Mouse (Mus musculus) liver, embryonic 14.5 days (tissue): Measurements from ENCODE around the gene Ssr1.

Experiments
- CTCF ChIP-seq: IDR thresholded peaks from 2 replicates; pipeline ENCODE4 v1.5.1; 2016; ENCODE audit warnings: antibody characterized with exemption, low read depth, control low read depth
- EP300 ChIP-seq: IDR thresholded peaks from 2 replicates; pipeline ENCODE4 v1.6.1; 2016; ENCODE audit warnings: antibody characterized with exemption, low read depth

DNA sequence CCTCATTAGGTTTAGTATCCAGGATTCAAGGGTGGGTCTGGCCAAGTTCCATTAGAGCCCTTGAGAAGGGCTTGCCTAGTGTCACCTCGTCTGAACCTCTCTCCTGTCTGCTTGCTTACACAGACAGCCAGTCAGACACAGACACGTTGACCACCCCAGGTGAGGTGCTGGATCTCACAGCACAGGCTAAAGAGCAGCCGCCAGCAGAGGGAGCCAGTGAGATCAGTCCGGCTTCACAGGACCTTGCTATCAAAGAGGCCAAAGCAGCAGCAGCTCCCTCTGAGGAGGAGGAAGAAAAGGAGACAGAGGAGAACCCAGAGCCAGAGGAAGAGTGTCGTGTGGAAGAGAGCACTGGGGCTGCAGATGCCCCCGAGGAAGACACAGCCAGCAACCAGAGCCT, 47.3 kb downstream of the Ssr1 start:
- TF ChIP-seq CTCF = peak; percentile 95
- TF ChIP-seq EP300 = no peak
